Mouse (Mus musculus): ENCODE data around the gene Pamr1. TPM values are rescaled to one million over a fixed set of nuclear protein-coding genes. Genes with fewer than 3 reads are reported as not detected.

The Pamr1 gene
- total and polyA plus RNA-seq, 3 experiments: 1.4 to 4.5 (median 1.7) TPM

GRCm38 (mm10) chr2:102674582-102674981 is 124.8 kb downstream of the Pamr1 start:
- H3K27ac ChIP-seq: no peak overlapping the region
- no peaks in the 10 kb centered on the region for H3K36me3 ChIP-seq (ENCODE audit: control insufficient read depth, insufficient read depth, low read length)
- WGBS: 70% methylated on average over 2 of the region's 2 CpGs
- intact Hi-C loops (cut with DNase I): no loop called here
- no peak overlapping the region for H3K9ac ChIP-seq (ENCODE audit: low read depth, low read length)
- no peak overlapping the region for H3K4me3 ChIP-seq
- no peaks in the 10 kb centered on the region for H3K4me1 ChIP-seq (ENCODE audit: control insufficient read depth, insufficient read depth, low read length)
- no peaks in the 10 kb centered on the region for H3K79me2 ChIP-seq (replicated peaks; ENCODE audit: control insufficient read depth, insufficient read depth, low read length)
- TF ChIP-seq EP300 (IDR thresholded peaks at IDR 0.05; ENCODE audit: insufficient read depth, low read depth, low read length) (no peak), POLR2A (IDR thresholded peaks at IDR 0.05; ENCODE audit: insufficient read depth, low read depth, low read length) (no peak), CTCF (IDR thresholded peaks at IDR 0.05) (no peak)
- DNase-seq: no peak
- H3K27me3 ChIP-seq (ENCODE audit: control insufficient read depth, insufficient read depth, low read length): no peaks in the 10 kb centered on the region

- H3K27me3 ChIP-seq (ENCODE audit: control insufficient read depth, insufficient read depth, low read length): no peaks in the 10 kb centered on the region
- no peak overlapping the region for H3K4me3 ChIP-seq
- no peak overlapping the region for H3K27ac ChIP-seq
- TF ChIP-seq POLR2A (IDR thresholded peaks at IDR 0.05; ENCODE audit: insufficient read depth, low read depth, low read length) (no peak), EP300 (IDR thresholded peaks at IDR 0.05; ENCODE audit: insufficient read depth, low read depth, low read length) (no peak), CTCF (IDR thresholded peaks at IDR 0.05) (peak; percentile 70)
- no peaks in the 10 kb centered on the region for H3K4me1 ChIP-seq (ENCODE audit: control insufficient read depth, insufficient read depth, low read length)
- DNase-seq: peak; percentile 17 to 61
- no peaks in the 10 kb centered on the region for H3K36me3 ChIP-seq (ENCODE audit: control insufficient read depth, insufficient read depth, low read length)
- no peak overlapping the region for H3K9ac ChIP-seq (ENCODE audit: low read depth, low read length)
- 72% methylated on average over 6 of the region's 6 CpGs for WGBS
- intact Hi-C loops (cut with DNase I): no loop called here
- H3K79me2 ChIP-seq (replicated peaks; ENCODE audit: control insufficient read depth, insufficient read depth, low read length): no peaks in the 10 kb centered on the region
These were observed 125.5 kb downstream of the Pamr1 start for GRCm38 (mm10) chr2:102675275-102675674.

GRCm38 (mm10) chr2:102676716-102677312 is 127.0 kb downstream of the Pamr1 start:
- no peak for DNase-seq
- TF ChIP-seq EP300 (IDR thresholded peaks at IDR 0.05; ENCODE audit: insufficient read depth, low read depth, low read length) (no peak), CTCF (IDR thresholded peaks at IDR 0.05) (no peak), POLR2A (IDR thresholded peaks at IDR 0.05; ENCODE audit: insufficient read depth, low read depth, low read length) (no peak)
- 93% methylated on average over 9 of the region's 9 CpGs for WGBS
- no peaks in the 10 kb centered on the region for H3K79me2 ChIP-seq (replicated peaks; ENCODE audit: control insufficient read depth, insufficient read depth, low read length)
- H3K27me3 ChIP-seq (ENCODE audit: control insufficient read depth, insufficient read depth, low read length): no peaks in the 10 kb centered on the region
- no peak overlapping the region for H3K27ac ChIP-seq
- H3K9ac ChIP-seq (ENCODE audit: low read depth, low read length): no peak overlapping the region
- no peak overlapping the region for H3K4me3 ChIP-seq
- intact Hi-C loops (cut with DNase I): no loop called here
- H3K4me1 ChIP-seq (ENCODE audit: control insufficient read depth, insufficient read depth, low read length): no peaks in the 10 kb centered on the region
- H3K36me3 ChIP-seq (ENCODE audit: control insufficient read depth, insufficient read depth, low read length): no peaks in the 10 kb centered on the region

GRCm38 (mm10) chr2:102677400-102677799 is 127.6 kb downstream of the Pamr1 start:
- Histone ChIP-seq H3K27me3 (ENCODE audit: control insufficient read depth, insufficient read depth, low read length) (no peaks in the 10 kb centered on the region), H3K4me1 (ENCODE audit: control insufficient read depth, insufficient read depth, low read length) (no peaks in the 10 kb centered on the region), H3K79me2 (replicated peaks; ENCODE audit: control insufficient read depth, insufficient read depth, low read length) (no peaks in the 10 kb centered on the region), H3K9ac (ENCODE audit: low read depth, low read length) (no peak overlapping the region), H3K4me3 (no peak overlapping the region), H3K36me3 (ENCODE audit: control insufficient read depth, insufficient read depth, low read length) (no peaks in the 10 kb centered on the region), H3K27ac (no peak overlapping the region)
- intact Hi-C loops (cut with DNase I): no loop called here
- DNase-seq: no peak
- TF ChIP-seq EP300 (IDR thresholded peaks at IDR 0.05; ENCODE audit: insufficient read depth, low read depth, low read length): no peak
- TF ChIP-seq POLR2A (IDR thresholded peaks at IDR 0.05; ENCODE audit: insufficient read depth, low read depth, low read length): no peak
- TF ChIP-seq CTCF (IDR thresholded peaks at IDR 0.05): no peak
- 68% methylated on average over 6 of the region's 6 CpGs for WGBS

GRCm38 (mm10) chr2:102681351-102681750 is 131.5 kb downstream of the Pamr1 start:
- no peaks in the 10 kb centered on the region for H3K27me3 ChIP-seq (ENCODE audit: control insufficient read depth, insufficient read depth, low read length)
- WGBS: 74% methylated on average over 7 of the region's 7 CpGs
- no peak overlapping the region for H3K4me3 ChIP-seq
- no peak overlapping the region for H3K9ac ChIP-seq (ENCODE audit: low read depth, low read length)
- intact Hi-C loops (cut with DNase I): loop anchor here (5.0 to 10.0 kb wide), 3 partner anchors 121 to 743 kb away; no protein-coding TSS in a partner anchor
- DNase-seq: no peak
- no peak overlapping the region for H3K27ac ChIP-seq
- TF ChIP-seq CTCF (IDR thresholded peaks at IDR 0.05) (no peak), EP300 (IDR thresholded peaks at IDR 0.05; ENCODE audit: insufficient read depth, low read depth, low read length) (no peak), POLR2A (IDR thresholded peaks at IDR 0.05; ENCODE audit: insufficient read depth, low read depth, low read length) (no peak)
- no peaks in the 10 kb centered on the region for H3K79me2 ChIP-seq (replicated peaks; ENCODE audit: control insufficient read depth, insufficient read depth, low read length)
- H3K4me1 ChIP-seq (ENCODE audit: control insufficient read depth, insufficient read depth, low read length): no peaks in the 10 kb centered on the region
- H3K36me3 ChIP-seq (ENCODE audit: control insufficient read depth, insufficient read depth, low read length): no peaks in the 10 kb centered on the region

- TF ChIP-seq CTCF (IDR thresholded peaks at IDR 0.05) (peak; percentile 80), POLR2A (IDR thresholded peaks at IDR 0.05; ENCODE audit: insufficient read depth, low read depth, low read length) (no peak), EP300 (IDR thresholded peaks at IDR 0.05; ENCODE audit: insufficient read depth, low read depth, low read length) (no peak)
- no peaks in the 10 kb centered on the region for H3K79me2 ChIP-seq (replicated peaks; ENCODE audit: control insufficient read depth, insufficient read depth, low read length)
- intact Hi-C loops (cut with DNase I): loop anchor here (1.0 to 10.0 kb wide), 6 partner anchors 120 to 743 kb away; no protein-coding TSS in a partner anchor
These were observed 132.4 kb downstream of the Pamr1 start for GRCm38 (mm10) chr2:102682168-102682567.

More at GRCm38 (mm10) chr2:102682168-102682567, 132.4 kb downstream of the Pamr1 start:
- Histone ChIP-seq H3K36me3 (ENCODE audit: control insufficient read depth, insufficient read depth, low read length) (no peaks in the 10 kb centered on the region), H3K4me1 (ENCODE audit: control insufficient read depth, insufficient read depth, low read length) (no peaks in the 10 kb centered on the region), H3K27me3 (ENCODE audit: control insufficient read depth, insufficient read depth, low read length) (no peaks in the 10 kb centered on the region), H3K4me3 (no peak overlapping the region), H3K27ac (no peak overlapping the region), H3K9ac (ENCODE audit: low read depth, low read length) (no peak overlapping the region)
- DNase-seq: peak; percentile 24 to 60
- WGBS: 50% methylated on average over 5 of the region's 5 CpGs
